Mouse (Mus musculus) intestine, postnatal 0 days (tissue): Measurements from ENCODE around the gene Tmem160. TPM values are rescaled to one million over a fixed set of nuclear protein-coding genes. Genes with fewer than 3 reads are reported as not detected.

Source experiments
- ATAC-seq: fragments of 200-750 bp; cut with Nextera tagmentation; 2 replicates; pipeline ENCODE4 v1.8.0; 2017; ENCODE audit warnings: mild to moderate bottlenecking, moderate TSS enrichment, moderate library complexity
- H3K27ac ChIP-seq: fragments of 300-500 bp; sonication (generic); 2 replicates; pipeline ENCODE4 v1.5.1; 2014; ENCODE audit warnings: mild to moderate bottlenecking, low read depth, low read length, moderate library complexity
- H3K27me3 ChIP-seq: fragments of 300-500 bp; sonication (generic); replicated peaks from 2 replicates; pipeline ENCODE4 v1.6.1; 2014; ENCODE audit warnings: low read length, mixed read lengths; ENCODE audit not compliant: control insufficient read depth, insufficient read depth
- H3K36me3 ChIP-seq: fragments of 300-500 bp; sonication (generic); 2 replicates; pipeline ENCODE4 v1.6.1; 2014; ENCODE audit warnings: mild to moderate bottlenecking, moderate library complexity; ENCODE audit not compliant: control insufficient read depth, insufficient read depth
- H3K4me1 ChIP-seq: fragments of 300-500 bp; sonication (generic); replicated peaks from 2 replicates; pipeline ENCODE4 v1.6.1; 2014; ENCODE audit warnings: antibody characterized with exemption, low read length, mixed read lengths; ENCODE audit not compliant: control insufficient read depth, insufficient read depth
- H3K4me2 ChIP-seq: fragments of 300-500 bp; sonication (generic); replicated peaks from 2 replicates; pipeline ENCODE4 v1.6.1; 2014; ENCODE audit warnings: low read depth, mild to moderate bottlenecking, moderate library complexity
- H3K4me3 ChIP-seq: fragments of 300-500 bp; sonication (generic); 2 replicates; pipeline ENCODE4 v1.5.1; 2014; ENCODE audit warnings: low read depth, low read length
- H3K9ac ChIP-seq: fragments of 300-500 bp; sonication (generic); 2 replicates; pipeline ENCODE4 v1.6.1; 2014; ENCODE audit warnings: mild to moderate bottlenecking, low read depth, low read length
- H3K9me3 ChIP-seq: fragments of 300-500 bp; sonication (generic); 2 replicates; pipeline ENCODE4 v1.6.1; 2016; ENCODE audit warnings: mixed run types; ENCODE audit not compliant: control insufficient read depth
- CTCF ChIP-seq: sonication (generic); IDR thresholded peaks from 2 replicates; pipeline ENCODE4 v1.5.1; 2016; ENCODE audit warnings: low read depth, mild to moderate bottlenecking, control low read depth, antibody characterized with exemption, moderate library complexity
- WGBS: fragments of 180-500 bp; shearing (Covaris S2); extraction: QIAGEN DNeasy Blood & Tissue Kit; methylation state at CpG from one replicate; pipeline ENCODE4 v1.1.7; 2014; 5-methylcytosine and 5-hydroxymethylcytosine counted together
- polyA plus RNA-seq: library from polyadenylated mRNA; unstranded; fragments of >200 nt; fragmentation: Nextera tagmentation; extraction: Ambion mirVana; gene quantifications from 2 replicates; pipeline ENCODE4 v1.2.1, GENCODE M21; 2015

The Tmem160 gene
- polyA plus RNA-seq, 1 experiment from 2014 or later, result 124 TPM

GRCm38 (mm10) chr7:16475764-16476599 is 23.4 kb downstream of the Tmem160 start:
- no peaks in the 10 kb centered on the region for H3K4me1 ChIP-seq
- 2% methylated on average over 35 of the region's 59 CpGs for WGBS
- H3K27ac ChIP-seq, result no peak overlapping the region
- H3K36me3 ChIP-seq, result no peaks in the 10 kb centered on the region
- peaks cover 64% of the 10 kb centered on the region for H3K27me3 ChIP-seq
- peak overlapping the region; percentile 36 for H3K4me3 ChIP-seq
- peak overlapping the region; percentile 60 for H3K4me2 ChIP-seq
- no peak for TF ChIP-seq CTCF
- no peak overlapping the region for H3K9ac ChIP-seq
- no peak for ATAC-seq
- H3K9me3 ChIP-seq, result no peaks in the 10 kb centered on the region

GRCm38 (mm10) chr7:16476600-16476989 is 24.0 kb downstream of the Tmem160 start:
- peak; percentile 29; the same call in 1 of the 2 replicates for ATAC-seq
- 3% methylated on average over 30 of the region's 34 CpGs for WGBS
- H3K9ac ChIP-seq, result no peak overlapping the region
- H3K27ac ChIP-seq, result no peak overlapping the region
- H3K27me3 ChIP-seq, result peaks cover 58% of the 10 kb centered on the region
- TF ChIP-seq CTCF, result peak; percentile 13; the same call in 1 of the 2 replicates
- H3K9me3 ChIP-seq, result no peaks in the 10 kb centered on the region
- no peaks in the 10 kb centered on the region for H3K4me1 ChIP-seq
- H3K36me3 ChIP-seq, result no peaks in the 10 kb centered on the region
- H3K4me2 ChIP-seq, result peak overlapping the region; percentile 60
- H3K4me3 ChIP-seq, result peak overlapping the region; percentile 36

DNA sequence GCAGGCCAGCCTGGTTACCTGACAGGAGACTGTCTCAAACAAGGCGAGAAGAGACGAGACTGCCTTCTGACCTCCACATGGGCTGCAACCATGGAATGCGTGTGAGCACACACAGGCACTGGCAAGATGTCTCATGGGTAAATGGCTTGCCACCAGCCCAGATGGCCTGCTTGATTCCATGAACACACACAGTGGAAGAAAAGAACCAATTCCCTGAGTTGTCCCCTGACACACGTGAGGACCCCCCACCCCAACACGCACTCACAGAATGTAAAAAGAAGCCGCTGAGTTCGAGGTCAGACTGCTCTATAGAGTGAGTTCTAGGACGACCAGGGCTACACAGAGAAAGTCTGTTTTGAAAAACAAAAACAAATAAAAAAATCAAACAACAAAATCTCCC is 25.0 kb downstream of the Tmem160 start, which contains the start of gene Npas1:
TSS of gene Npas1 (minus strand) at position 101 of the 400 bp plus-strand sequence.
- no peak within 1 kb of the TSS for H3K9ac ChIP-seq
- peak within 1 kb of the TSS; percentile 60 for H3K4me2 ChIP-seq
- H3K27me3 ChIP-seq, result peaks cover 49% of the 10 kb centered on the region
- ATAC-seq, result no peak
- no peak for TF ChIP-seq CTCF
- no peak within 1 kb of the TSS for H3K27ac ChIP-seq
- H3K4me3 ChIP-seq, result peak within 1 kb of the TSS; percentile 36
- no peaks in the 10 kb centered on the region for H3K36me3 ChIP-seq
- WGBS, result 81% methylated on average over 8 of the region's 8 CpGs
- no peaks in the 10 kb centered on the region for H3K4me1 ChIP-seq
- no peaks in the 10 kb centered on the region for H3K9me3 ChIP-seq

GRCm38 (mm10) chr7:16488816-16489215 is 36.2 kb downstream of the Tmem160 start:
- no peaks in the 10 kb centered on the region for H3K36me3 ChIP-seq
- H3K27me3 ChIP-seq, result no peaks in the 10 kb centered on the region
- no peak overlapping the region for H3K27ac ChIP-seq
- H3K9me3 ChIP-seq, result no peaks in the 10 kb centered on the region
- H3K4me1 ChIP-seq, result no peaks in the 10 kb centered on the region
- H3K9ac ChIP-seq, result no peak overlapping the region
- H3K4me3 ChIP-seq, result no peak overlapping the region
- ATAC-seq, result no peak
- H3K4me2 ChIP-seq, result no peak overlapping the region
- TF ChIP-seq CTCF, result no peak

DNA sequence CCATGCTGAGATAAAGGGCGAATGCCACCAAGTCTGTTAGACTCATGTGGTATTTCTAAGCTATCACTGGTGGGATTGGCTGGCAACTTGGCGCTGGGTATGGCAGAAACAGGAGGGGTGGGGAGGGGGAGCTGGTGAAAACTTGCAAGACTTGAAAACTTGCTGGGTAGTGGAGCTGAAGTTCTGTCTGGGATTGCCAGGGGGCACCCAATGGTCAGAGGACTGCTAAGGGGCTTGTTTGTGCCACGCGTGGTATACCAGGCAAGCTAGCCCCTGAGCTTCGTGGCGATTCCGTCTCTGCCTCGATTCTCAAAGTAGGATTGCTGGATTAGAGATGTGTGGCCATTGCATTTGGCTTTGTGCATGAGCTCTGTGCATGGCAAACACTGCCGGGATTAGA is 37.4 kb downstream of the Tmem160 start:
- no peaks in the 10 kb centered on the region for H3K27me3 ChIP-seq
- no peak overlapping the region for H3K9ac ChIP-seq
- no peak overlapping the region for H3K27ac ChIP-seq
- no peaks in the 10 kb centered on the region for H3K9me3 ChIP-seq
- no peak for TF ChIP-seq CTCF
- H3K4me3 ChIP-seq, result no peak overlapping the region
- H3K4me1 ChIP-seq, result no peaks in the 10 kb centered on the region
- no peak overlapping the region for H3K4me2 ChIP-seq
- 89% methylated on average over 9 of the region's 9 CpGs for WGBS
- no peaks in the 10 kb centered on the region for H3K36me3 ChIP-seq
- no peak for ATAC-seq

GRCm38 (mm10) chr7:16491759-16492158 is 39.2 kb downstream of the Tmem160 start:
- no peak overlapping the region for H3K9ac ChIP-seq
- H3K4me1 ChIP-seq, result no peaks in the 10 kb centered on the region
- TF ChIP-seq CTCF, result peak; percentile 98
- H3K4me3 ChIP-seq, result no peak overlapping the region
- H3K36me3 ChIP-seq, result peaks cover 6% of the 10 kb centered on the region
- 32% methylated on average over 3 of the region's 3 CpGs for WGBS
- H3K27ac ChIP-seq, result no peak overlapping the region
- no peaks in the 10 kb centered on the region for H3K9me3 ChIP-seq
- no peaks in the 10 kb centered on the region for H3K27me3 ChIP-seq
- no peak for ATAC-seq
- no peak overlapping the region for H3K4me2 ChIP-seq
